Mouse (Mus musculus): ENCODE measurements at regions not wholly inside any gene's neighbourhood (a gene's known extent, or its start where the extent isn't known, plus 50 kb on each side); places are given as distances from the start of the nearest gene placed in this dataset.

- no peaks in the 10 kb centered on the region for H3K36me3 ChIP-seq (ENCODE audit: control insufficient read depth, insufficient read depth)
- WGBS, result 87% methylated on average over 3 of the region's 3 CpGs
Measured at GRCm38 (mm10) chr5:133347516-133347915, 752.0 kb upstream of the Castor2 start.

GRCm38 (mm10) chr5:133341973-133342372 is 757.5 kb upstream of the Castor2 start:
- H3K4me2 ChIP-seq (replicated peaks; ENCODE audit: low read depth), result no peak overlapping the region
- H3K27me3 ChIP-seq (replicated peaks; ENCODE audit: control insufficient read depth, insufficient read depth, low read length), result no peaks in the 10 kb centered on the region
- ATAC-seq, result no peak
- no peak overlapping the region for H3K9ac ChIP-seq (ENCODE audit: low read depth, low read length)
- H3K9me3 ChIP-seq (ENCODE audit: control insufficient read depth), result no peaks in the 10 kb centered on the region
- H3K36me3 ChIP-seq (ENCODE audit: control insufficient read depth, insufficient read depth), result no peaks in the 10 kb centered on the region
- WGBS, result 58% methylated on average over 3 of the region's 3 CpGs
- no peak overlapping the region for H3K27ac ChIP-seq (ENCODE audit: low read depth, low read length)
- H3K4me1 ChIP-seq (replicated peaks; ENCODE audit: control insufficient read depth, insufficient read depth, low read length), result no peaks in the 10 kb centered on the region
- H3K4me3 ChIP-seq (ENCODE audit: low read depth, low read length), result no peak overlapping the region
- no peak for TF ChIP-seq CTCF (IDR thresholded peaks at IDR 0.05; ENCODE audit: low read depth)

More at GRCm38 (mm10) chr5:133347516-133347915, 752.0 kb upstream of the Castor2 start:
- Histone ChIP-seq H3K4me1 (replicated peaks; ENCODE audit: control insufficient read depth, insufficient read depth, low read length) (no peaks in the 10 kb centered on the region), H3K4me3 (ENCODE audit: low read depth, low read length) (no peak overlapping the region), H3K4me2 (replicated peaks; ENCODE audit: low read depth) (no peak overlapping the region), H3K27ac (ENCODE audit: low read depth, low read length) (no peak overlapping the region), H3K9ac (ENCODE audit: low read depth, low read length) (no peak overlapping the region), H3K27me3 (replicated peaks; ENCODE audit: control insufficient read depth, insufficient read depth, low read length) (no peaks in the 10 kb centered on the region), H3K9me3 (ENCODE audit: control insufficient read depth) (no peaks in the 10 kb centered on the region)
- no peak for TF ChIP-seq CTCF (IDR thresholded peaks at IDR 0.05; ENCODE audit: low read depth)
- no peak for ATAC-seq

DNA sequence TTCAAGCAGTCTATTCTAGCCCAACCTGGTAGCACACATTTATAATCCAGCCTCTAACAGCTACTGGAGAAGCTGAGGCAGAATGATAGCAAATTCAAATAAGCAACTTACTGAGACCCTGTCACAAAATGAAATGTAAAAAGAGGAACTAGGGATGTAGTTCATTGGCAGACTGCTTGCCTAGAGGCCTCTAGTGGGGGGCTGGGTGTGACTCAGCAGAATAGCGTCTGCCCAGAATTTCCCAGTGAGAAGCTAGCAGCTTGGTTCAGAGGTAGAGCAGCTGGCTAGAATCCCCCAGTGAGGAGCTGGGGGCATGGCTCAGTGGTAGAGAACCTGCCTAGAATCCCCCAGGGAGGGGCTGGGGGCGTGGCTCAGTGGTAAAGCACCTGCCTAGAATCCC is 777.5 kb upstream of the Auts2 start:
- TF ChIP-seq CTCF (IDR thresholded peaks at IDR 0.05; ENCODE audit: low read depth), result no peak
- 50% methylated on average over 2 of the region's 2 CpGs for WGBS

GRCm38 (mm10) chr5:133320206-133320605 is 777.1 kb upstream of the Auts2 start:
- Histone ChIP-seq H3K36me3 (ENCODE audit: control insufficient read depth, insufficient read depth) (no peaks in the 10 kb centered on the region), H3K9ac (ENCODE audit: low read depth, low read length) (no peak overlapping the region), H3K4me3 (ENCODE audit: low read depth, low read length) (no peak overlapping the region), H3K4me2 (replicated peaks; ENCODE audit: low read depth) (no peak overlapping the region), H3K27me3 (replicated peaks; ENCODE audit: control insufficient read depth, insufficient read depth, low read length) (no peaks in the 10 kb centered on the region), H3K9me3 (ENCODE audit: control insufficient read depth) (no peaks in the 10 kb centered on the region), H3K4me1 (replicated peaks; ENCODE audit: control insufficient read depth, insufficient read depth, low read length) (no peaks in the 10 kb centered on the region), H3K27ac (ENCODE audit: low read depth, low read length) (no peak overlapping the region)
- 97% methylated on average over 1 of the region's 1 CpGs for WGBS
- no peak for ATAC-seq
- no peak for TF ChIP-seq CTCF (IDR thresholded peaks at IDR 0.05; ENCODE audit: low read depth)

More for the DNA sequence above, 777.5 kb upstream of the Auts2 start:
- no peaks in the 10 kb centered on the region for H3K36me3 ChIP-seq (ENCODE audit: control insufficient read depth, insufficient read depth)
- no peaks in the 10 kb centered on the region for H3K4me1 ChIP-seq (replicated peaks; ENCODE audit: control insufficient read depth, insufficient read depth, low read length)
- no peak overlapping the region for H3K4me3 ChIP-seq (ENCODE audit: low read depth, low read length)
- H3K9me3 ChIP-seq (ENCODE audit: control insufficient read depth), result no peaks in the 10 kb centered on the region
- no peak overlapping the region for H3K4me2 ChIP-seq (replicated peaks; ENCODE audit: low read depth)
- H3K27me3 ChIP-seq (replicated peaks; ENCODE audit: control insufficient read depth, insufficient read depth, low read length), result no peaks in the 10 kb centered on the region
- H3K27ac ChIP-seq (ENCODE audit: low read depth, low read length), result no peak overlapping the region
- ATAC-seq, result no peak
- no peak overlapping the region for H3K9ac ChIP-seq (ENCODE audit: low read depth, low read length)

- H3K9ac ChIP-seq (ENCODE audit: low read depth, low read length), result no peak overlapping the region
- TF ChIP-seq CTCF (IDR thresholded peaks at IDR 0.05; ENCODE audit: low read depth), result no peak
- H3K9me3 ChIP-seq (ENCODE audit: control insufficient read depth), result no peaks in the 10 kb centered on the region
- WGBS, result 62% methylated on average over 7 of the region's 7 CpGs
- H3K4me3 ChIP-seq (ENCODE audit: low read depth, low read length), result no peak overlapping the region
- H3K4me1 ChIP-seq (replicated peaks; ENCODE audit: control insufficient read depth, insufficient read depth, low read length), result no peaks in the 10 kb centered on the region
- H3K27me3 ChIP-seq (replicated peaks; ENCODE audit: control insufficient read depth, insufficient read depth, low read length), result no peaks in the 10 kb centered on the region
- no peak for ATAC-seq
- H3K4me2 ChIP-seq (replicated peaks; ENCODE audit: low read depth), result no peak overlapping the region
- no peak overlapping the region for H3K27ac ChIP-seq (ENCODE audit: low read depth, low read length)
- H3K36me3 ChIP-seq (ENCODE audit: control insufficient read depth, insufficient read depth), result no peaks in the 10 kb centered on the region
Measured at GRCm38 (mm10) chr5:133314031-133314430, 770.9 kb upstream of the Auts2 start.

- Histone ChIP-seq H3K27ac (ENCODE audit: low read depth, low read length) (no peak overlapping the region), H3K4me2 (replicated peaks; ENCODE audit: low read depth) (no peak overlapping the region), H3K9me3 (ENCODE audit: control insufficient read depth) (no peaks in the 10 kb centered on the region), H3K4me1 (replicated peaks; ENCODE audit: control insufficient read depth, insufficient read depth, low read length) (no peaks in the 10 kb centered on the region), H3K4me3 (ENCODE audit: low read depth, low read length) (no peak overlapping the region), H3K36me3 (ENCODE audit: control insufficient read depth, insufficient read depth) (no peaks in the 10 kb centered on the region), H3K9ac (ENCODE audit: low read depth, low read length) (no peak overlapping the region), H3K27me3 (replicated peaks; ENCODE audit: control insufficient read depth, insufficient read depth, low read length) (no peaks in the 10 kb centered on the region)
- 66% methylated on average over 6 of the region's 6 CpGs for WGBS
- TF ChIP-seq CTCF (IDR thresholded peaks at IDR 0.05; ENCODE audit: low read depth), result no peak
- ATAC-seq, result no peak
Measured at GRCm38 (mm10) chr5:133310979-133311890, 768.1 kb upstream of the Auts2 start.
